Mouse (Mus musculus): ENCODE measurements around the gene Dock3. TPM values are rescaled to one million over a fixed set of nuclear protein-coding genes. Genes with fewer than 3 reads are reported as not detected.

Dock3 gene
- polyA plus RNA-seq, 1 experiment, result 0.40 TPM

DNA sequence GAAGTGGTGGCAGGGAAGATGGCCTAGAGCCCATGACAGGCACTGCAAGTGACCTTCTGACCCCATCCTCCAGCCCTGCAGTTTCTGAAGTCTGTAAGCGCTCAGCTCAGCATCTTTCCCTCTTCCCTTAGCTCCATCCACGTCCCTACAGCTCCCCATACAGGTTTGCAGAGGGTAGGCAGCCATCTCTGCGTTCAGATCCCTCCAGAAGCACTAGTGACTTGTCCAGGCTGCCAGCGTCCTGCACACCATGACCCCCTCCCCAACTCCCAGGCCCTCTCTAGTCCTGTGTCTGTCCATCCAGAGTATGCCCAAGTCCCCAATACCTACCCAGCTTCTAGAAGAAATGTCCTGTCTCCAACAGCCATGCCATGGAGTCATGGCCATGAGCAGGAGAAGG lies 46.4 kb upstream of the Dock3 start:
- H3K79me2 ChIP-seq (ENCODE audit: control insufficient read depth, insufficient read depth), result no peaks in the 10 kb centered on the region
- no peak overlapping the region for H3K4me2 ChIP-seq (ENCODE audit: low read depth)
- no peaks in the 10 kb centered on the region for H3K27me3 ChIP-seq (ENCODE audit: control insufficient read depth, insufficient read depth, insufficient read length)
- no peaks in the 10 kb centered on the region for H3K36me3 ChIP-seq (ENCODE audit: control insufficient read depth, insufficient read depth)
- no peak overlapping the region for H3K4me3 ChIP-seq
- TF ChIP-seq POLR2A (IDR thresholded peaks at IDR 0.05; ENCODE audit: insufficient read length, low read depth) (no peak), POLR2AphosphoS2 (IDR thresholded peaks at IDR 0.05; ENCODE audit: insufficient read length, low read depth) (no peak), MYOG (IDR thresholded peaks at IDR 0.05; ENCODE audit: control insufficient read depth in 1 of 3, insufficient read depth in 1 of 3, insufficient read length in 2 of 3, low read depth in 2 of 3) (no peak), USF1 (IDR thresholded peaks at IDR 0.05; ENCODE audit: low read depth) (no peak), REST (IDR thresholded peaks at IDR 0.05; ENCODE audit: insufficient read depth, insufficient read length) (no peak), MAX (IDR thresholded peaks at IDR 0.05; ENCODE audit: low read depth) (no peak), TCF3 (IDR thresholded peaks at IDR 0.05; ENCODE audit: insufficient read length, low read depth) (no peak), MYOD1 (IDR thresholded peaks at IDR 0.05; ENCODE audit: control insufficient read depth in 1 of 3, insufficient read length in 2 of 3, low read depth in 2 of 3) (no peak), E2F4 (IDR thresholded peaks at IDR 0.05; ENCODE audit: insufficient read depth) (no peak), SRF (IDR thresholded peaks at IDR 0.05; ENCODE audit: control insufficient read depth, insufficient read length, low read depth) (no peak), CEBPB (IDR thresholded peaks at IDR 0.05; ENCODE audit: insufficient read depth, poor library complexity, severe bottlenecking) (no peak), TCF12 (IDR thresholded peaks at IDR 0.05; ENCODE audit: insufficient read depth, poor library complexity, severe bottlenecking) (no peak)
- no peak overlapping the region for H3ac ChIP-seq (ENCODE audit: control insufficient read depth, insufficient read length)

DNA sequence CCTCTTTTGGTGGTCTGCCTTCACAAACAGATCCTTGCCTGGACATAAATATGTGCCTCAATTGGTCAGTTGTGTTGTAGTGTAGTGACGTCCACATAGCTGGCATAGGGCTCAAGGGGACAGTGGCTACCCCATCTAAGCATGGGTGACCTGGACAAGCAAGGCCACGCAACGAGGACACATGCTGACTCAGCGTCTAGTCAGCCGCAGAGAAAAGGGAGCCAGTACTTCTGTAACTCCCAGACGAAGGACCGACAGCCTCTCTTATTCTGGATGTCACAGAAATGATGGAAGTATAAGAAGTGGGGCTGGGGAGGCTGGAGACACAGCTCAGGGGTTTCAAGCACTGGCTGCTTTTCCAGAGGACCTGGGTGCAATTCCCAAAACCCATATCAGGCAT lies 45.9 kb upstream of the Dock3 start:
- H3K79me2 ChIP-seq (ENCODE audit: control insufficient read depth, insufficient read depth), result no peaks in the 10 kb centered on the region
- TF ChIP-seq REST (IDR thresholded peaks at IDR 0.05; ENCODE audit: insufficient read depth, insufficient read length), result no peak
- TF ChIP-seq TCF12 (IDR thresholded peaks at IDR 0.05; ENCODE audit: insufficient read depth, poor library complexity, severe bottlenecking), result no peak
- no peak for TF ChIP-seq MYOG (IDR thresholded peaks at IDR 0.05; ENCODE audit: control insufficient read depth in 1 of 3, insufficient read depth in 1 of 3, insufficient read length in 2 of 3, low read depth in 2 of 3)
- TF ChIP-seq POLR2A (IDR thresholded peaks at IDR 0.05; ENCODE audit: insufficient read length, low read depth), result no peak
- TF ChIP-seq CEBPB (IDR thresholded peaks at IDR 0.05; ENCODE audit: insufficient read depth, poor library complexity, severe bottlenecking), result no peak
- TF ChIP-seq MYOD1 (IDR thresholded peaks at IDR 0.05; ENCODE audit: control insufficient read depth in 1 of 3, insufficient read length in 2 of 3, low read depth in 2 of 3), result no peak
- TF ChIP-seq MAX (IDR thresholded peaks at IDR 0.05; ENCODE audit: low read depth), result no peak
- TF ChIP-seq POLR2AphosphoS2 (IDR thresholded peaks at IDR 0.05; ENCODE audit: insufficient read length, low read depth), result no peak
- TF ChIP-seq SRF (IDR thresholded peaks at IDR 0.05; ENCODE audit: control insufficient read depth, insufficient read length, low read depth), result no peak
- no peaks in the 10 kb centered on the region for H3K27me3 ChIP-seq (ENCODE audit: control insufficient read depth, insufficient read depth, insufficient read length)
- no peak overlapping the region for H3K4me2 ChIP-seq (ENCODE audit: low read depth)
- no peak overlapping the region for H3K4me3 ChIP-seq
- no peaks in the 10 kb centered on the region for H3K36me3 ChIP-seq (ENCODE audit: control insufficient read depth, insufficient read depth)
- H3ac ChIP-seq (ENCODE audit: control insufficient read depth, insufficient read length), result no peak overlapping the region

DNA sequence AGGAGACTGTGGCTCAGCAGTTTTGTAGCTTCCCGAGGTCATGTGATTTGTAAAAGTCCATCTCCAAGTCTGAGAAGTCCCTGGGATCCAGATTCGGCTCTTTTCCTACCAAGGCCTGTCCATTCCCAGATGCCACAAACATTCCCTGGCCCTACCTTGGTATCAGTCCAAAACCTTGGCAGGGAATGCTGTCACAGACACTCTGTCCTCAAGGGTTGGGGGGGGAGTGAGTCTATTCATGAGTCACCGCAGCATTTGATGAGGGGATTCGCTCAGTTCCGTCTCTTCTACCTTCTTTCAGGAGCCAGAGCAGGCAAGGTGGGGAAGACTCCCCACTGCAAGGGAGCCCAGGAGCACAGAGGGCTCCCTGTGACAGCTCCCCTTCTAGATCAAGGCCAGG lies 44.0 kb upstream of the Dock3 start:
- TF ChIP-seq REST (IDR thresholded peaks at IDR 0.05; ENCODE audit: insufficient read depth, insufficient read length), result no peak
- no peak for TF ChIP-seq TCF3 (IDR thresholded peaks at IDR 0.05; ENCODE audit: insufficient read length, low read depth)
- TF ChIP-seq USF1 (IDR thresholded peaks at IDR 0.05; ENCODE audit: low read depth), result no peak
- TF ChIP-seq MYOG (IDR thresholded peaks at IDR 0.05; ENCODE audit: control insufficient read depth in 1 of 3, insufficient read depth in 1 of 3, insufficient read length in 2 of 3, low read depth in 2 of 3), result no peak
- no peak for TF ChIP-seq MAX (IDR thresholded peaks at IDR 0.05; ENCODE audit: low read depth)
- no peak for TF ChIP-seq SRF (IDR thresholded peaks at IDR 0.05; ENCODE audit: control insufficient read depth, insufficient read length, low read depth)
- TF ChIP-seq E2F4 (IDR thresholded peaks at IDR 0.05; ENCODE audit: insufficient read depth), result no peak
- no peak for TF ChIP-seq MYOD1 (IDR thresholded peaks at IDR 0.05; ENCODE audit: control insufficient read depth in 1 of 3, insufficient read length in 2 of 3, low read depth in 2 of 3)
- no peak for TF ChIP-seq POLR2AphosphoS2 (IDR thresholded peaks at IDR 0.05; ENCODE audit: insufficient read length, low read depth)
- no peak for TF ChIP-seq CEBPB (IDR thresholded peaks at IDR 0.05; ENCODE audit: insufficient read depth, poor library complexity, severe bottlenecking)
- H3K79me2 ChIP-seq (ENCODE audit: control insufficient read depth, insufficient read depth), result no peaks in the 10 kb centered on the region

DNA sequence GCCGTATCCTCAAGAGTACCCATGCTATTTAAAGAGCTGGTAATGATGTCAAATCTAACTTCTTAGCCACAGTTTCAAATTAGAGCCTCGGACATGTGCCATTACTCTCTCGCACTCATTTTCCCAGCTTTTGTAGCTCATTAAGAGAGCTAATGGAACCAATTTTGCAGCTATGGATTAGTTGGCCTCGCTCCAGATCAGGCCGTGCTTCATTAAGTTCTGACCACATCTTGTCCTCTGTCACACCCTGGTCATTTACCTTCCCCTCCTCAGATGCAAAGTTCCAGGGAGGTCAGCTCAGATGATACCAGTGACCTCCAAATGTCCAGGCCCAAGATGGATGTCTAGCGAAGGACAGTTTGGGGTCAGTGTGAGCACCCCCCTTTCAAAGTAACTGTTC lies 43.0 kb upstream of the Dock3 start:
- no peak overlapping the region for H3ac ChIP-seq (ENCODE audit: control insufficient read depth, insufficient read length)
- no peak overlapping the region for H3K4me3 ChIP-seq
- no peak overlapping the region for H3K4me2 ChIP-seq (ENCODE audit: low read depth)
- no peak for TF ChIP-seq USF1 (IDR thresholded peaks at IDR 0.05; ENCODE audit: low read depth)
- TF ChIP-seq REST (IDR thresholded peaks at IDR 0.05; ENCODE audit: insufficient read depth, insufficient read length), result no peak
- TF ChIP-seq MYOG (IDR thresholded peaks at IDR 0.05; ENCODE audit: control insufficient read depth in 1 of 3, insufficient read depth in 1 of 3, insufficient read length in 2 of 3, low read depth in 2 of 3), result no peak
- TF ChIP-seq E2F4 (IDR thresholded peaks at IDR 0.05; ENCODE audit: insufficient read depth), result no peak
- TF ChIP-seq MAX (IDR thresholded peaks at IDR 0.05; ENCODE audit: low read depth), result no peak
- TF ChIP-seq TCF3 (IDR thresholded peaks at IDR 0.05; ENCODE audit: insufficient read length, low read depth), result no peak
- no peak for TF ChIP-seq TCF12 (IDR thresholded peaks at IDR 0.05; ENCODE audit: insufficient read depth, poor library complexity, severe bottlenecking)
- no peak for TF ChIP-seq SRF (IDR thresholded peaks at IDR 0.05; ENCODE audit: control insufficient read depth, insufficient read length, low read depth)
- no peak for TF ChIP-seq MYOD1 (IDR thresholded peaks at IDR 0.05; ENCODE audit: control insufficient read depth in 1 of 3, insufficient read length in 2 of 3, low read depth in 2 of 3)
- TF ChIP-seq POLR2A (IDR thresholded peaks at IDR 0.05; ENCODE audit: insufficient read length, low read depth), result no peak
- no peak for TF ChIP-seq POLR2AphosphoS2 (IDR thresholded peaks at IDR 0.05; ENCODE audit: insufficient read length, low read depth)
- no peak for TF ChIP-seq CEBPB (IDR thresholded peaks at IDR 0.05; ENCODE audit: insufficient read depth, poor library complexity, severe bottlenecking)
- H3K27me3 ChIP-seq (ENCODE audit: control insufficient read depth, insufficient read depth, insufficient read length), result no peaks in the 10 kb centered on the region
- no peaks in the 10 kb centered on the region for H3K79me2 ChIP-seq (ENCODE audit: control insufficient read depth, insufficient read depth)
- H3K36me3 ChIP-seq (ENCODE audit: control insufficient read depth, insufficient read depth), result no peaks in the 10 kb centered on the region

More for the DNA sequence above, 44.0 kb upstream of the Dock3 start:
- Histone ChIP-seq H3K36me3 (ENCODE audit: control insufficient read depth, insufficient read depth) (no peaks in the 10 kb centered on the region), H3ac (ENCODE audit: control insufficient read depth, insufficient read length) (no peak overlapping the region), H3K27me3 (ENCODE audit: control insufficient read depth, insufficient read depth, insufficient read length) (no peaks in the 10 kb centered on the region), H3K4me3 (no peak overlapping the region), H3K4me2 (ENCODE audit: low read depth) (no peak overlapping the region)
